Comparison of ENCODE assay signal across 10 mouse cellular contexts in genomic region chr7:81454331-81455039, GRCm38 (mm10). TPM values are rescaled to one million over a fixed set of nuclear protein-coding genes. Genes with fewer than 3 reads are reported as not detected.
DNase-seq lines count a peak whose midpoint lies in the region; ATAC-seq and TF ChIP-seq lines count a peak whose summit lies in the region.
"Had no signal": no experiment of that assay in that cellular context is flagged by ENCODE, and none has a peak within 500 bp of the region (broad histone marks: within the 10 kb centered on the region; RNA-seq: fewer than 3 reads in every experiment).

No protein-coding gene starts in this region.

- peak; percentile 37; the same call in 1 of the 2 replicates for ATAC-seq in heart, embryonic 15.5 days (replicated peaks; ENCODE audit: insufficient number of reproducible peaks, insufficient read depth, low FRiP score, low read depth)
- peak; percentile 58 for ATAC-seq in kidney, postnatal 0 days (replicated peaks; ENCODE audit: low FRiP score, low read depth)
- no peak for ATAC-seq in liver, embryonic 14.5 days (ENCODE audit: insufficient read depth)
- peak; percentile 53 for ATAC-seq in neural tube, embryonic 11.5 days (ENCODE audit: insufficient read depth, low FRiP score, low TSS enrichment)
- no peak for ATAC-seq in erythroblast, adult 5-6 weeks (replicated peaks; ENCODE audit: low FRiP score, poor library complexity, severe bottlenecking)

- peak overlapping the region; percentile 94 for H3K4me2 ChIP-seq in heart, embryonic 15.5 days
- peak overlapping the region; percentile 88 for H3K4me2 ChIP-seq in kidney, postnatal 0 days (ENCODE audit: low read length)
- peak overlapping the region; percentile 43 for H3K4me2 ChIP-seq in liver, embryonic 14.5 days (ENCODE audit: low read depth)
- H3K4me2 ChIP-seq in neural tube, embryonic 11.5 days (ENCODE audit: low read depth): peak overlapping the region; percentile 83

- H3K9me3 ChIP-seq in forebrain, embryonic 10.5 days: no peaks in the 10 kb centered on the region
- no peaks in the 10 kb centered on the region for H3K9me3 ChIP-seq in heart, embryonic 15.5 days (replicated peaks)
- H3K9me3 ChIP-seq in kidney, postnatal 0 days (replicated peaks; ENCODE audit: low read length): no peaks in the 10 kb centered on the region
- H3K9me3 ChIP-seq in liver, embryonic 14.5 days (ENCODE audit: control insufficient read depth, low read length): no peaks in the 10 kb centered on the region
- no peaks in the 10 kb centered on the region for H3K9me3 ChIP-seq in neural tube, embryonic 11.5 days (ENCODE audit: control insufficient read depth, low read length)

- no peak for TF ChIP-seq CTCF in kidney, postnatal 0 days (IDR thresholded peaks at IDR 0.05; ENCODE audit: low read depth)
- TF ChIP-seq CTCF in liver, embryonic 14.5 days (IDR thresholded peaks at IDR 0.05; ENCODE audit: low read depth): no peak

- H3K9ac ChIP-seq in heart, embryonic 15.5 days: peak overlapping the region; percentile 43
- peak overlapping the region; percentile 47; the same call in 1 of the 2 replicates for H3K9ac ChIP-seq in kidney, postnatal 0 days (ENCODE audit: low read depth, low read length)
- H3K9ac ChIP-seq in liver, embryonic 14.5 days (replicated peaks): no peak overlapping the region
- peak overlapping the region; percentile 29; the same call in 1 of the 2 replicates for H3K9ac ChIP-seq in neural tube, embryonic 11.5 days (ENCODE audit: low read length)

- DNase-seq in thymus, postnatal 4 days: peak; percentile 44
- DNase-seq in thymus, postnatal 25 days: no peak
- DNase-seq in forebrain, embryonic 10.5 days (ENCODE audit: extremely low spot score, low spot score): peak; percentile 37
- DNase-seq in kidney, postnatal 0 days (ENCODE audit: low spot score): no peak
- no peak for DNase-seq in liver, embryonic 14.5 days (ENCODE audit: low read depth in 3 of 3, low spot score in 3 of 3)
- DNase-seq in neural tube, embryonic 11.5 days (ENCODE audit: low spot score): peak; percentile 45

- H3K27me3 ChIP-seq in forebrain, embryonic 10.5 days (ENCODE audit: poor library complexity, severe bottlenecking): peaks cover 95% of the 10 kb centered on the region
- peaks cover 87% of the 10 kb centered on the region for H3K27me3 ChIP-seq in heart, embryonic 15.5 days
- peaks cover 44% of the 10 kb centered on the region for H3K27me3 ChIP-seq in kidney, postnatal 0 days (ENCODE audit: insufficient read depth, low read length)
- H3K27me3 ChIP-seq in liver, embryonic 14.5 days (ENCODE audit: control insufficient read depth, insufficient read depth, low read length): peaks cover 58% of the 10 kb centered on the region
- peaks cover 52% of the 10 kb centered on the region for H3K27me3 ChIP-seq in neural tube, embryonic 11.5 days (ENCODE audit: control insufficient read depth, insufficient read depth, low read length)

- H3K27ac ChIP-seq in forebrain, embryonic 10.5 days: peak overlapping the region; percentile 53; the same call in 1 of the 2 replicates
- H3K27ac ChIP-seq in heart, embryonic 15.5 days: no peak overlapping the region
- H3K27ac ChIP-seq in kidney, postnatal 0 days: no peak overlapping the region
- no peak overlapping the region for H3K27ac ChIP-seq in liver, embryonic 14.5 days
- no peak overlapping the region for H3K27ac ChIP-seq in neural tube, embryonic 11.5 days (ENCODE audit: low read depth, low read length)

- H3K4me3 ChIP-seq in forebrain, embryonic 10.5 days: peak overlapping the region; percentile 54
- H3K4me3 ChIP-seq in heart, embryonic 15.5 days: peak overlapping the region; percentile 61
- peak overlapping the region; percentile 48 for H3K4me3 ChIP-seq in kidney, postnatal 0 days (replicated peaks; ENCODE audit: low read depth, low read length)
- peak overlapping the region in 1 of 2 experiments; percentile 19; a peak in 2 of 4 replicates for H3K4me3 ChIP-seq in liver, embryonic 14.5 days (ENCODE audit: insufficient read depth in 1 of 2, low read depth in 2 of 2, low read length in 2 of 2)
- H3K4me3 ChIP-seq in neural tube, embryonic 11.5 days (ENCODE audit: low read depth, low read length): peak overlapping the region; percentile 44

- H3K4me1 ChIP-seq in forebrain, embryonic 10.5 days: peaks cover 29% of the 10 kb centered on the region
- H3K4me1 ChIP-seq in heart, embryonic 15.5 days (replicated peaks): peaks cover 25% of the 10 kb centered on the region
- peaks cover 13% of the 10 kb centered on the region for H3K4me1 ChIP-seq in kidney, postnatal 0 days (replicated peaks; ENCODE audit: insufficient read depth, low read length)
- no peaks in the 10 kb centered on the region for H3K4me1 ChIP-seq in liver, embryonic 14.5 days (replicated peaks; ENCODE audit: control insufficient read depth in 2 of 2, insufficient read depth in 2 of 2, low read length in 1 of 2)
- peaks cover 10% of the 10 kb centered on the region; the same call in 1 of the 2 replicates for H3K4me1 ChIP-seq in neural tube, embryonic 11.5 days (ENCODE audit: control insufficient read depth, insufficient read depth, low read length)

- 2% methylated on average over 87 of the region's 87 CpGs for WGBS in forebrain, embryonic 10.5 days
- WGBS in heart, embryonic 15.5 days: 1% methylated on average over 77 of the region's 87 CpGs
- under 1% methylated on average over 67 of the region's 87 CpGs for WGBS in kidney, postnatal 0 days
- 1% methylated on average over 78 of the region's 87 CpGs for WGBS in liver, embryonic 14.5 days (ENCODE audit: insufficient replicate concordance)
- WGBS in neural tube, embryonic 11.5 days: 2% methylated on average over 56 of the region's 87 CpGs

- H3K36me3 ChIP-seq in forebrain, embryonic 10.5 days (replicated peaks): no peaks in the 10 kb centered on the region
- H3K36me3 ChIP-seq in heart, embryonic 15.5 days: no peaks in the 10 kb centered on the region
- H3K36me3 ChIP-seq in kidney, postnatal 0 days (ENCODE audit: insufficient read depth, low read length): no peaks in the 10 kb centered on the region
- no peaks in the 10 kb centered on the region for H3K36me3 ChIP-seq in liver, embryonic 14.5 days (replicated peaks; ENCODE audit: control insufficient read depth, insufficient read depth, low read depth)
- H3K36me3 ChIP-seq in neural tube, embryonic 11.5 days (ENCODE audit: control insufficient read depth, insufficient read depth, low read length): no peaks in the 10 kb centered on the region

- no peak for TF ChIP-seq EP300 in liver, embryonic 14.5 days (IDR thresholded peaks at IDR 0.05; ENCODE audit: low read depth)

RNA-seq across cellular contexts. Expression of gene Cpeb1, which starts 0.8 kb away (rescaled TPM):
- 0.86 and 0.98 TPM in 2 replicates for polyA plus RNA-seq in forebrain, embryonic 10.5 days (2016; fragmentation: Nextera tagmentation; extraction: Ambion mirVana)
- 1.9 and 3.7 TPM in 2 replicates for polyA plus RNA-seq in heart, embryonic 15.5 days (2015; fragmentation: Nextera tagmentation; extraction: Ambion mirVana)
- 0.39 and 0.80 TPM in 2 replicates for polyA plus RNA-seq in kidney, postnatal 0 days (2015; fragmentation: Nextera tagmentation; extraction: Ambion mirVana)
- 0.03 and 0.06 TPM in 2 replicates for polyA plus RNA-seq in liver, embryonic 14.5 days (2012; rRNA removed)
- polyA plus RNA-seq in liver, embryonic 14.5 days (2014; fragmentation: Nextera tagmentation; extraction: Ambion mirVana): not detected in 2 replicates
- 1.5 and 1.9 TPM in 2 replicates for polyA plus RNA-seq in neural tube, embryonic 11.5 days (2014; fragmentation: Nextera tagmentation; extraction: Ambion mirVana)
- total RNA-seq in erythroblast, adult 5-6 weeks (2015; ENCODE audit: low replicate concordance): not detected in 2 replicates
- total RNA-seq in erythroblast, adult 5-6 weeks (2017; ENCODE audit: low replicate concordance): not detected in 2 replicates
- total RNA-seq: MEL had no signal

RNA-seq across cellular contexts. Expression of gene Ap3b2, which starts 39.2 kb away (rescaled TPM):
- polyA plus RNA-seq in forebrain, embryonic 10.5 days (2016; fragmentation: Nextera tagmentation; extraction: Ambion mirVana): 8.4 and 11.6 TPM in 2 replicates
- polyA plus RNA-seq in heart, embryonic 15.5 days (2015; fragmentation: Nextera tagmentation; extraction: Ambion mirVana): 0.88 and 2.5 TPM in 2 replicates
- polyA plus RNA-seq in kidney, postnatal 0 days (2015; fragmentation: Nextera tagmentation; extraction: Ambion mirVana): 0.26 and 0.31 TPM in 2 replicates
- 0.03 and 0.24 TPM in 2 replicates for polyA plus RNA-seq in liver, embryonic 14.5 days (2012; rRNA removed)
- polyA plus RNA-seq in liver, embryonic 14.5 days (2014; fragmentation: Nextera tagmentation; extraction: Ambion mirVana): not detected in 2 replicates
- 47.6 and 53.0 TPM in 2 replicates for polyA plus RNA-seq in neural tube, embryonic 11.5 days (2014; fragmentation: Nextera tagmentation; extraction: Ambion mirVana)
- not detected in 2 replicates for total RNA-seq in erythroblast, adult 5-6 weeks (2015; ENCODE audit: low replicate concordance)
- total RNA-seq in erythroblast, adult 5-6 weeks (2017; ENCODE audit: low replicate concordance): not detected in 2 replicates
- total RNA-seq: MEL had no signal

RNA-seq across cellular contexts. Expression of gene BC048679, which starts 43.6 kb away (rescaled TPM):
- 0.27 and 0.50 TPM in 2 replicates for polyA plus RNA-seq in forebrain, embryonic 10.5 days (2016; fragmentation: Nextera tagmentation; extraction: Ambion mirVana)
- polyA plus RNA-seq in heart, embryonic 15.5 days (2015; fragmentation: Nextera tagmentation; extraction: Ambion mirVana): not detected in 2 replicates
- not detected in 2 replicates for polyA plus RNA-seq in kidney, postnatal 0 days (2015; fragmentation: Nextera tagmentation; extraction: Ambion mirVana)
- polyA plus RNA-seq in liver, embryonic 14.5 days (2012; rRNA removed): not detected in 2 replicates
- polyA plus RNA-seq in liver, embryonic 14.5 days (2014; fragmentation: Nextera tagmentation; extraction: Ambion mirVana): not detected in 2 replicates
- not detected in 2 replicates for polyA plus RNA-seq in neural tube, embryonic 11.5 days (2014; fragmentation: Nextera tagmentation; extraction: Ambion mirVana)
- total RNA-seq in erythroblast, adult 5-6 weeks (2015; ENCODE audit: low replicate concordance): not detected in 2 replicates
- total RNA-seq in erythroblast, adult 5-6 weeks (2017; ENCODE audit: low replicate concordance): not detected in 2 replicates
- total RNA-seq: left cerebral cortex, adult 8-10 months; MEL had no signal

Comparison
In these comparisons a context has a peak if more than half of its experiments do, and no peak if none do; other contexts are left out.
1. DNase-seq: peak in thymus, postnatal 4 days (single experiment), forebrain, embryonic 10.5 days (single experiment) and neural tube, embryonic 11.5 days (single experiment); none in thymus, postnatal 25 days (single experiment), kidney, postnatal 0 days (single experiment) and liver, embryonic 14.5 days (0 of 3).
2. ATAC-seq: peak in heart, embryonic 15.5 days (single experiment), kidney, postnatal 0 days (single experiment) and neural tube, embryonic 11.5 days (single experiment); none in liver, embryonic 14.5 days (single experiment) and erythroblast, adult 5-6 weeks (single experiment).
3. H3K4me2 ChIP-seq: peak in every context shown above with its lines; median percentile 94 in heart, embryonic 15.5 days; 88 in kidney, postnatal 0 days; 83 in neural tube, embryonic 11.5 days; 43 in liver, embryonic 14.5 days.